Mouse (Mus musculus): Measurements from ENCODE around the gene Odf3l1. TPM values are rescaled to one million over a fixed set of nuclear protein-coding genes. Genes with fewer than 3 reads are reported as not detected.

Gene Odf3l1
- polyA plus RNA-seq, 1 experiment from 2014 or later: 0.20 TPM

GRCm38 (mm10) chr9:56865673-56866400 lies 1.4 kb upstream of the Odf3l1 start:
- Histone ChIP-seq H3K36me3 (ENCODE audit: control insufficient read depth, insufficient read depth, low read length) (no peaks in the 10 kb centered on the region), H3K27me3 (ENCODE audit: control insufficient read depth, insufficient read depth, low read length) (peaks cover 4% of the 10 kb centered on the region; the same call in 1 of the 2 replicates), H3K4me3 (ENCODE audit: low read length) (peak overlapping the region; percentile 52), H3K27ac (ENCODE audit: low read depth, low read length) (peak overlapping the region; percentile 63; the same call in 1 of the 2 replicates), H3K4me2 (replicated peaks; ENCODE audit: low read depth, low read length) (peak overlapping the region; percentile 72), H3K4me1 (ENCODE audit: control insufficient read depth, insufficient read depth, low read length) (peaks cover 71% of the 10 kb centered on the region), H3K9me3 (ENCODE audit: control insufficient read depth, low read length) (no peaks in the 10 kb centered on the region), H3K9ac (ENCODE audit: low read depth, low read length) (peak overlapping the region; percentile 58)
- WGBS: 62% methylated on average over 11 of the region's 11 CpGs
- no peak for ATAC-seq (ENCODE audit: low FRiP score, low TSS enrichment)

- ATAC-seq (ENCODE audit: low FRiP score, low TSS enrichment): peak; percentile 76
- Histone ChIP-seq H3K9me3 (ENCODE audit: control insufficient read depth, low read length) (no peaks in the 10 kb centered on the region), H3K36me3 (ENCODE audit: control insufficient read depth, insufficient read depth, low read length) (no peaks in the 10 kb centered on the region), H3K4me3 (ENCODE audit: low read length) (peak within 1 kb of the TSS; percentile 52), H3K9ac (ENCODE audit: low read depth, low read length) (peak within 1 kb of the TSS; percentile 58), H3K27ac (ENCODE audit: low read depth, low read length) (peak within 1 kb of the TSS; percentile 63; the same call in 1 of the 2 replicates), H3K4me1 (ENCODE audit: control insufficient read depth, insufficient read depth, low read length) (peaks cover 63% of the 10 kb centered on the region), H3K4me2 (replicated peaks; ENCODE audit: low read depth, low read length) (peak within 1 kb of the TSS; percentile 72), H3K27me3 (ENCODE audit: control insufficient read depth, insufficient read depth, low read length) (peaks cover 4% of the 10 kb centered on the region; the same call in 1 of the 2 replicates)
- 2% methylated on average over 24 of the region's 24 CpGs for WGBS
Measured at GRCm38 (mm10) chr9:56864832-56865231, 353 bp upstream of the Odf3l1 start, which contains the start of gene Cspg4. Gene Cspg4 (plus strand): TSS chr9:56865033.

- Histone ChIP-seq H3K9ac (ENCODE audit: low read depth, low read length) (no peak overlapping the region), H3K4me1 (ENCODE audit: control insufficient read depth, insufficient read depth, low read length) (peaks cover 45% of the 10 kb centered on the region)
- WGBS: 30% methylated on average over 2 of the region's 2 CpGs
Measured at GRCm38 (mm10) chr9:56862863-56863262, 1.6 kb downstream of the Odf3l1 start.

GRCm38 (mm10) chr9:56860486-56861269 lies 3.8 kb downstream of the Odf3l1 start:
- Histone ChIP-seq H3K27ac (ENCODE audit: low read depth, low read length) (peak overlapping the region; percentile 37; the same call in 1 of the 2 replicates), H3K27me3 (ENCODE audit: control insufficient read depth, insufficient read depth, low read length) (peaks cover 4% of the 10 kb centered on the region; the same call in 1 of the 2 replicates), H3K4me2 (replicated peaks; ENCODE audit: low read depth, low read length) (no peak overlapping the region), H3K9me3 (ENCODE audit: control insufficient read depth, low read length) (no peaks in the 10 kb centered on the region), H3K4me1 (ENCODE audit: control insufficient read depth, insufficient read depth, low read length) (peaks cover 24% of the 10 kb centered on the region), H3K4me3 (ENCODE audit: low read length) (no peak overlapping the region), H3K9ac (ENCODE audit: low read depth, low read length) (no peak overlapping the region), H3K36me3 (ENCODE audit: control insufficient read depth, insufficient read depth, low read length) (no peaks in the 10 kb centered on the region)
- ATAC-seq (ENCODE audit: low FRiP score, low TSS enrichment): no peak
- 51% methylated on average over 15 of the region's 15 CpGs for WGBS

More at GRCm38 (mm10) chr9:56862863-56863262, 1.6 kb downstream of the Odf3l1 start:
- ATAC-seq (ENCODE audit: low FRiP score, low TSS enrichment): no peak
- no peak overlapping the region for H3K27ac ChIP-seq (ENCODE audit: low read depth, low read length)
- H3K36me3 ChIP-seq (ENCODE audit: control insufficient read depth, insufficient read depth, low read length): no peaks in the 10 kb centered on the region
- H3K27me3 ChIP-seq (ENCODE audit: control insufficient read depth, insufficient read depth, low read length): peaks cover 4% of the 10 kb centered on the region; the same call in 1 of the 2 replicates
- H3K4me2 ChIP-seq (replicated peaks; ENCODE audit: low read depth, low read length): no peak overlapping the region
- no peak overlapping the region for H3K4me3 ChIP-seq (ENCODE audit: low read length)
- no peaks in the 10 kb centered on the region for H3K9me3 ChIP-seq (ENCODE audit: control insufficient read depth, low read length)

- ATAC-seq (ENCODE audit: low FRiP score, low TSS enrichment): no peak
- Histone ChIP-seq H3K36me3 (ENCODE audit: control insufficient read depth, insufficient read depth, low read length) (no peaks in the 10 kb centered on the region), H3K9me3 (ENCODE audit: control insufficient read depth, low read length) (no peaks in the 10 kb centered on the region), H3K27me3 (ENCODE audit: control insufficient read depth, insufficient read depth, low read length) (peaks cover 4% of the 10 kb centered on the region; the same call in 1 of the 2 replicates), H3K4me1 (ENCODE audit: control insufficient read depth, insufficient read depth, low read length) (peaks cover 21% of the 10 kb centered on the region), H3K4me2 (replicated peaks; ENCODE audit: low read depth, low read length) (no peak overlapping the region), H3K27ac (ENCODE audit: low read depth, low read length) (no peak overlapping the region), H3K9ac (ENCODE audit: low read depth, low read length) (no peak overlapping the region), H3K4me3 (ENCODE audit: low read length) (no peak overlapping the region)
- WGBS: 82% methylated on average over 3 of the region's 3 CpGs
Measured at GRCm38 (mm10) chr9:56860035-56860434, 4.4 kb downstream of the Odf3l1 start.

- 40% methylated on average over 3 of the region's 3 CpGs for WGBS
Measured at GRCm38 (mm10) chr9:56857463-56857862, 7.0 kb downstream of the Odf3l1 start.

GRCm38 (mm10) chr9:56851778-56852177 lies 12.7 kb downstream of the Odf3l1 start:
- H3K9ac ChIP-seq (ENCODE audit: low read depth, low read length): no peak overlapping the region
- no peaks in the 10 kb centered on the region for H3K27me3 ChIP-seq (ENCODE audit: control insufficient read depth, insufficient read depth, low read length)
- no peak overlapping the region for H3K4me2 ChIP-seq (replicated peaks; ENCODE audit: low read depth, low read length)
- H3K4me1 ChIP-seq (ENCODE audit: control insufficient read depth, insufficient read depth, low read length): 0 out of 2 replicates have a peak, but pooled peaks cover 5% of the 10 kb centered on the region
- ATAC-seq (ENCODE audit: low FRiP score, low TSS enrichment): peak; percentile 63; the same call in 1 of the 2 replicates
- H3K9me3 ChIP-seq (ENCODE audit: control insufficient read depth, low read length): no peaks in the 10 kb centered on the region
- WGBS: 29% methylated on average over 11 of the region's 11 CpGs
- no peaks in the 10 kb centered on the region for H3K36me3 ChIP-seq (ENCODE audit: control insufficient read depth, insufficient read depth, low read length)
- no peak overlapping the region for H3K4me3 ChIP-seq (ENCODE audit: low read length)
- H3K27ac ChIP-seq (ENCODE audit: low read depth, low read length): no peak overlapping the region

More at GRCm38 (mm10) chr9:56857463-56857862, 7.0 kb downstream of the Odf3l1 start:
- H3K36me3 ChIP-seq (ENCODE audit: control insufficient read depth, insufficient read depth, low read length): no peaks in the 10 kb centered on the region
- ATAC-seq (ENCODE audit: low FRiP score, low TSS enrichment): no peak
- no peak overlapping the region for H3K4me2 ChIP-seq (replicated peaks; ENCODE audit: low read depth, low read length)
- H3K27ac ChIP-seq (ENCODE audit: low read depth, low read length): no peak overlapping the region
- no peaks in the 10 kb centered on the region for H3K9me3 ChIP-seq (ENCODE audit: control insufficient read depth, low read length)
- H3K9ac ChIP-seq (ENCODE audit: low read depth, low read length): no peak overlapping the region
- H3K4me1 ChIP-seq (ENCODE audit: control insufficient read depth, insufficient read depth, low read length): no peaks in the 10 kb centered on the region
- no peak overlapping the region for H3K4me3 ChIP-seq (ENCODE audit: low read length)
- peaks cover 4% of the 10 kb centered on the region; the same call in 1 of the 2 replicates for H3K27me3 ChIP-seq (ENCODE audit: control insufficient read depth, insufficient read depth, low read length)

- H3K4me3 ChIP-seq (ENCODE audit: low read length): no peak overlapping the region
- H3K36me3 ChIP-seq (ENCODE audit: control insufficient read depth, insufficient read depth, low read length): no peaks in the 10 kb centered on the region
- H3K4me1 ChIP-seq (ENCODE audit: control insufficient read depth, insufficient read depth, low read length): 0 out of 2 replicates have a peak, but pooled peaks cover 5% of the 10 kb centered on the region
- H3K9me3 ChIP-seq (ENCODE audit: control insufficient read depth, low read length): no peaks in the 10 kb centered on the region
- ATAC-seq (ENCODE audit: low FRiP score, low TSS enrichment): no peak
- no peaks in the 10 kb centered on the region for H3K27me3 ChIP-seq (ENCODE audit: control insufficient read depth, insufficient read depth, low read length)
- H3K27ac ChIP-seq (ENCODE audit: low read depth, low read length): no peak overlapping the region
- H3K9ac ChIP-seq (ENCODE audit: low read depth, low read length): no peak overlapping the region
- 85% methylated on average over 4 of the region's 4 CpGs for WGBS
- no peak overlapping the region for H3K4me2 ChIP-seq (replicated peaks; ENCODE audit: low read depth, low read length)
Measured at GRCm38 (mm10) chr9:56850905-56851252, 13.6 kb downstream of the Odf3l1 start.

Measured in kidney, embryonic 14.5 days (tissue).